Mouse (Mus musculus): ENCODE measurements around the gene S100a9. TPM values are rescaled to one million over a fixed set of nuclear protein-coding genes. Genes with fewer than 3 reads are reported as not detected.

The S100a9 gene
- total RNA-seq (2022) = not detected

GRCm38 (mm10) chr3:90695613-90696012, at the start of gene S100a9:
S100a9 (minus strand) TSS chr3:90695721.
- DNase-seq (ENCODE audit: low spot score in 2 of 2) = no peak

- no peak for DNase-seq (ENCODE audit: low spot score in 2 of 2)
Measured at GRCm38 (mm10) chr3:90726606-90727005, 31.1 kb upstream of the S100a9 start, which contains the start of gene Pglyrp4. Pglyrp4 (plus strand) TSS chr3:90726906.

- DNase-seq (ENCODE audit: low spot score in 2 of 2) = peak; percentile 63 to 69
Measured at GRCm38 (mm10) chr3:90709591-90710460, 14.3 kb upstream of the S100a9 start.

GRCm38 (mm10) chr3:90708523-90709202, 13.1 kb upstream of the S100a9 start:
- DNase-seq (ENCODE audit: low spot score in 2 of 2) = no peak

- DNase-seq (ENCODE audit: low spot score in 2 of 2) = no peak
Measured at GRCm38 (mm10) chr3:90702244-90702643, 6.7 kb upstream of the S100a9 start.

- DNase-seq (ENCODE audit: low spot score in 2 of 2) = no peak
Measured at GRCm38 (mm10) chr3:90693496-90693895, 2.0 kb downstream of the S100a9 start.

GRCm38 (mm10) chr3:90686835-90687234, 8.7 kb downstream of the S100a9 start:
- no peak for DNase-seq (ENCODE audit: low spot score in 2 of 2)

- no peak for DNase-seq (ENCODE audit: low spot score in 2 of 2)
Measured at GRCm38 (mm10) chr3:90683929-90684328, 11.6 kb downstream of the S100a9 start.

GRCm38 (mm10) chr3:90678656-90679055, 16.9 kb downstream of the S100a9 start:
- DNase-seq (ENCODE audit: low spot score in 2 of 2) = no peak

GRCm38 (mm10) chr3:90668846-90669245, 26.7 kb downstream of the S100a9 start, which contains the start of gene S100a8:
S100a8 (plus strand) TSS chr3:90668978.
- DNase-seq (ENCODE audit: low spot score in 2 of 2) = no peak

- no peak for DNase-seq (ENCODE audit: low spot score in 2 of 2)
Measured at GRCm38 (mm10) chr3:90664219-90664618, 31.3 kb downstream of the S100a9 start.

GRCm38 (mm10) chr3:90659364-90660044, 36.0 kb downstream of the S100a9 start:
- no peak for DNase-seq (ENCODE audit: low spot score in 2 of 2)

GRCm38 (mm10) chr3:90657405-90657804, 38.1 kb downstream of the S100a9 start:
- DNase-seq (ENCODE audit: low spot score in 2 of 2) = no peak

- no peak for DNase-seq (ENCODE audit: low spot score in 2 of 2)
Measured at GRCm38 (mm10) chr3:90653717-90654116, 41.8 kb downstream of the S100a9 start, which contains the start of gene S100a7a. S100a7a (plus strand) TSS chr3:90654017.

GRCm38 (mm10) chr3:90652878-90653508, 42.5 kb downstream of the S100a9 start:
- peak; percentile 38 to 42 for DNase-seq (ENCODE audit: low spot score in 2 of 2)

GRCm38 (mm10) chr3:90649832-90650231, 45.7 kb downstream of the S100a9 start:
- DNase-seq (ENCODE audit: low spot score in 2 of 2) = no peak

GRCm38 (mm10) chr3:90648981-90649380, 46.5 kb downstream of the S100a9 start:
- DNase-seq (ENCODE audit: low spot score in 2 of 2) = no peak

- no peak for DNase-seq (ENCODE audit: low spot score in 2 of 2)
Measured at GRCm38 (mm10) chr3:90647291-90647690, 48.2 kb downstream of the S100a9 start.

GRCm38 (mm10) chr3:90644220-90644619, 51.3 kb downstream of the S100a9 start:
- DNase-seq (ENCODE audit: low spot score in 2 of 2) = peak in 1 of 2 experiments; percentile 27
